Mouse (Mus musculus) ovary, postnatal 14 days (tissue): ENCODE results near the gene Ess2.

Experiments
- DNase-seq: peaks from one replicate; pipeline ENCODE4 v3.0.0; 2022; ENCODE audit warnings: low spot score

Gene Ess2

GRCm38 (mm10) chr16:17857157-17857556, 54.0 kb downstream of the Ess2 start:
- DNase-seq = no peak

GRCm38 (mm10) chr16:17853263-17853662, 57.9 kb downstream of the Ess2 start:
- DNase-seq = no peak

GRCm38 (mm10) chr16:17851860-17852259, 59.3 kb downstream of the Ess2 start:
- DNase-seq = no peak

- no peak for DNase-seq
Observed at GRCm38 (mm10) chr16:17851331-17851730, 59.8 kb downstream of the Ess2 start.
